Comparison of ENCODE assay signal across 8 mouse cellular contexts in genomic region chr16:37011061-37011921, GRCm38 (mm10). TPM values are rescaled to one million over a fixed set of nuclear protein-coding genes. Genes with fewer than 3 reads are reported as not detected.
A peak's percentile ranks its signal among the peaks of the same experiment; 100 is the strongest.
DNase-seq lines count a peak whose midpoint lies in the region; ATAC-seq and TF ChIP-seq lines count a peak whose summit lies in the region.

Gene Polq, plus strand, starts transcription at chr16:37011786.

- H3K4me3 ChIP-seq in MEL (ENCODE audit: control insufficient read depth in 1 of 2, insufficient read depth in 1 of 2, low read depth in 2 of 2, low read length in 2 of 2) = peak within 1 kb of the TSS; percentile 69 to 97
- H3K4me3 ChIP-seq in cerebellum, adult 2 months (replicated peaks; ENCODE audit: insufficient read depth, low read depth, low read length) = peak within 1 kb of the TSS; percentile 87
- H3K4me3 ChIP-seq in forebrain, postnatal 0 days (ENCODE audit: low read depth, low read length) = peak within 1 kb of the TSS; percentile 59
- H3K4me3 ChIP-seq in lung, embryonic 15.5 days = peak within 1 kb of the TSS; percentile 83

- TF ChIP-seq EP300 in MEL (IDR thresholded peaks at IDR 0.05; ENCODE audit: low read depth in 1 of 2, low read length in 2 of 2) = peak in 1 of 2 experiments; percentile 27; a peak in 1 of 4 replicates

- DNase-seq in MEL (ENCODE audit: low read depth, low spot score) = peak; percentile 96
- peak; percentile 92 for DNase-seq in cerebellum, adult 2 months
- DNase-seq in forebrain, postnatal 0 days = peak; percentile 96
- peak; percentile 94 for DNase-seq in heart, postnatal 4 days
- peak; percentile 89 to 91 for DNase-seq in layer of hippocampus, adult 8-10 months (ENCODE audit: low spot score in 2 of 2)
- DNase-seq in ovary, adult 18-20 months (ENCODE audit: low spot score) = peak; percentile 86
- DNase-seq in thymus, postnatal 0 days (ENCODE audit: low spot score) = peak; percentile 94

- 2% methylated on average over 30 of the region's 30 CpGs for WGBS in cerebellum, adult 2 months
- 4% methylated on average over 30 of the region's 30 CpGs for WGBS in forebrain, postnatal 0 days
- WGBS in lung, embryonic 15.5 days = 5% methylated on average over 30 of the region's 30 CpGs

- H3K4me2 ChIP-seq in forebrain, postnatal 0 days (ENCODE audit: low read depth) = peak within 1 kb of the TSS; percentile 97
- peak within 1 kb of the TSS; percentile 90 for H3K4me2 ChIP-seq in lung, embryonic 15.5 days

- TF ChIP-seq RAD21 in MEL (IDR thresholded peaks at IDR 0.05; ENCODE audit: low read depth, low read length) = no peak

- peak within 1 kb of the TSS; percentile 28 for H3K27ac ChIP-seq in MEL (ENCODE audit: control insufficient read depth, low read depth, low read length)
- no peak within 1 kb of the TSS for H3K27ac ChIP-seq in cerebellum, adult 2 months (ENCODE audit: insufficient read depth, low read length)
- H3K27ac ChIP-seq in forebrain, postnatal 0 days (ENCODE audit: low read depth, low read length) = no peak within 1 kb of the TSS
- H3K27ac ChIP-seq in lung, embryonic 15.5 days = no peak within 1 kb of the TSS

- TF ChIP-seq CTCF in MEL (IDR thresholded peaks at IDR 0.05 in 2 of 3, conservative IDR thresholded peaks at IDR 0.05 in 1 of 3; ENCODE audit: control insufficient read depth in 1 of 3, insufficient read depth in 1 of 3, low read depth in 2 of 3, low read length in 3 of 3, poor library complexity in 1 of 3, severe bottlenecking in 1 of 3) = no peak
- TF ChIP-seq CTCF in cerebellum, adult 2 months (IDR thresholded peaks at IDR 0.05; ENCODE audit: borderline replicate concordance, insufficient read depth, low read depth, low read length) = no peak
- peak; percentile 5; the same call in 1 of the 2 replicates for TF ChIP-seq CTCF in forebrain, postnatal 0 days (IDR thresholded peaks at IDR 0.05; ENCODE audit: low read depth)

- H3K9me3 ChIP-seq in MEL (replicated peaks; ENCODE audit: insufficient read depth, low read length) = no peaks in the 10 kb centered on the region
- H3K9me3 ChIP-seq in forebrain, postnatal 0 days (ENCODE audit: low read length) = no peaks in the 10 kb centered on the region
- H3K9me3 ChIP-seq in lung, embryonic 15.5 days = no peaks in the 10 kb centered on the region

- peaks cover 2 to 11% of the 10 kb centered on the region in 2 experiments; a peak in 3 of 4 replicates for H3K36me3 ChIP-seq in MEL (ENCODE audit: control insufficient read depth in 1 of 2, insufficient read depth in 2 of 2, low read length in 2 of 2)
- no peaks in the 10 kb centered on the region for H3K36me3 ChIP-seq in forebrain, postnatal 0 days (ENCODE audit: insufficient read depth)
- H3K36me3 ChIP-seq in lung, embryonic 15.5 days = no peaks in the 10 kb centered on the region

- ATAC-seq in forebrain, postnatal 0 days = peak; percentile 100
- peak; percentile 99 for ATAC-seq in lung, embryonic 15.5 days (ENCODE audit: borderline replicate concordance, extremely low read depth, low FRiP score, low TSS enrichment)

- peaks cover 16% of the 10 kb centered on the region for H3K79me2 ChIP-seq in MEL (ENCODE audit: control insufficient read depth, insufficient read depth, low read length, poor library complexity)

- no peaks in the 10 kb centered on the region; a peak in 1 of 4 replicates for H3K27me3 ChIP-seq in MEL (ENCODE audit: control insufficient read depth in 1 of 2, insufficient read depth in 2 of 2, low read length in 2 of 2)
- no peaks in the 10 kb centered on the region for H3K27me3 ChIP-seq in cerebellum, adult 2 months (ENCODE audit: control insufficient read depth, insufficient read depth, low read length)
- H3K27me3 ChIP-seq in forebrain, postnatal 0 days (ENCODE audit: insufficient read depth, low read length) = no peaks in the 10 kb centered on the region
- H3K27me3 ChIP-seq in lung, embryonic 15.5 days = no peaks in the 10 kb centered on the region

- peaks cover 0 to 11% of the 10 kb centered on the region in 2 experiments; a peak in 1 of 4 replicates for H3K4me1 ChIP-seq in MEL (ENCODE audit: control insufficient read depth in 1 of 2, insufficient read depth in 2 of 2, low read length in 2 of 2)
- peaks cover 3% of the 10 kb centered on the region; the same call in 1 of the 2 replicates for H3K4me1 ChIP-seq in cerebellum, adult 2 months (ENCODE audit: control insufficient read depth, insufficient read depth, low read length)
- peaks cover 6% of the 10 kb centered on the region; the same call in 1 of the 2 replicates for H3K4me1 ChIP-seq in forebrain, postnatal 0 days (ENCODE audit: insufficient read depth)
- peaks cover 11% of the 10 kb centered on the region; the same call in 1 of the 2 replicates for H3K4me1 ChIP-seq in lung, embryonic 15.5 days

- TF ChIP-seq POLR2A in MEL (IDR thresholded peaks at IDR 0.05; ENCODE audit: control insufficient read depth in 1 of 2, insufficient read depth in 1 of 2, low read depth in 1 of 2, low read length in 2 of 2, poor library complexity in 1 of 2) = peak; percentile 79 to 87
- TF ChIP-seq POLR2A in cerebellum, adult 2 months (IDR thresholded peaks at IDR 0.05; ENCODE audit: borderline replicate concordance, insufficient read depth, low read length) = peak; percentile 61; the same call in 1 of the 2 replicates

- peak within 1 kb of the TSS; percentile 92 for H3K9ac ChIP-seq in MEL (ENCODE audit: control insufficient read depth, low read depth, low read length, poor library complexity, severe bottlenecking)
- H3K9ac ChIP-seq in forebrain, postnatal 0 days = peak within 1 kb of the TSS; percentile 47
- peak within 1 kb of the TSS; percentile 80 for H3K9ac ChIP-seq in lung, embryonic 15.5 days

TF ChIP-seq in MEL, 35 proteins besides CTCF, POLR2A, EP300 and RAD21:
- peak; percentile 77; the same call in 1 of the 2 replicates for TF ChIP-seq KAT2A (conservative IDR thresholded peaks at IDR 0.05; ENCODE audit: low read depth, low read length)
- TF ChIP-seq ZNF384 (IDR thresholded peaks at IDR 0.05; ENCODE audit: low read depth, low read length) = peak; percentile 78
- TF ChIP-seq NELFE (IDR thresholded peaks at IDR 0.05; ENCODE audit: low read depth, low read length) = peak; percentile 75
- peak; percentile 90; the same call in 1 of the 2 replicates for TF ChIP-seq E2F4 (IDR thresholded peaks at IDR 0.05; ENCODE audit: borderline replicate concordance, low read depth, low read length)
- TF ChIP-seq HCFC1 (IDR thresholded peaks at IDR 0.05; ENCODE audit: low read depth, low read length) = peak; percentile 97
- TF ChIP-seq SMC3 (IDR thresholded peaks at IDR 0.05; ENCODE audit: low read depth, low read length) = no peak
- TF ChIP-seq TAL1 (IDR thresholded peaks at IDR 0.05; ENCODE audit: low read length) = no peak
- peak; percentile 60; the same call in 1 of the 2 replicates for TF ChIP-seq GABPA (IDR thresholded peaks at IDR 0.05; ENCODE audit: low read depth, low read length)
- no peak for TF ChIP-seq MYC (IDR thresholded peaks at IDR 0.05; ENCODE audit: low read depth, low read length)
- TF ChIP-seq MEF2A (IDR thresholded peaks at IDR 0.05; ENCODE audit: extremely low read depth, insufficient replicate concordance, low read depth, low read length, poor library complexity, severe bottlenecking) = no peak
- TF ChIP-seq GATA1 (IDR thresholded peaks at IDR 0.05; ENCODE audit: low read depth, low read length) = 0 out of 2 replicates have a peak, but pooled peaks have one; percentile 33
- TF ChIP-seq ZMIZ1 (IDR thresholded peaks at IDR 0.05; ENCODE audit: low read depth, low read length) = no peak
- peak; percentile 56 for TF ChIP-seq ETS1 (IDR thresholded peaks at IDR 0.05; ENCODE audit: low read depth, low read length)
- peak; percentile 99 for TF ChIP-seq SIN3A (IDR thresholded peaks at IDR 0.05; ENCODE audit: low read length)
- peak; percentile 85 for TF ChIP-seq MXI1 (IDR thresholded peaks at IDR 0.05; ENCODE audit: low read depth, low read length)
- peak; percentile 99 for TF ChIP-seq ELF1 (IDR thresholded peaks at IDR 0.05; ENCODE audit: low read depth, low read length)
- TF ChIP-seq TCF12 (IDR thresholded peaks at IDR 0.05; ENCODE audit: low read depth, low read length) = peak; percentile 84
- TF ChIP-seq MYB (IDR thresholded peaks at IDR 0.05; ENCODE audit: low read depth, low read length) = no peak
- TF ChIP-seq JUND (IDR thresholded peaks at IDR 0.05; ENCODE audit: low read depth, low read length) = no peak
- peak; percentile 35; the same call in 1 of the 2 replicates for TF ChIP-seq USF1 (IDR thresholded peaks at IDR 0.05; ENCODE audit: low read depth, low read length)
- no peak for TF ChIP-seq CHD2 (IDR thresholded peaks at IDR 0.05; ENCODE audit: low read length)
- TF ChIP-seq TBP (IDR thresholded peaks at IDR 0.05; ENCODE audit: low read depth, low read length) = peak; percentile 92

RNA-seq across cellular contexts. Expression of gene Polq, which starts in this region (rescaled TPM):
- total RNA-seq in MEL (2012; rRNA removed) = 15.1 and 17.2 TPM in 2 replicates
- 10 to 100 TPM in 1 of 2 experiments, not detected in 1; 13.6 TPM for polyA plus RNA-seq in MEL (2012; ENCODE audit: insufficient read depth in 1 of 2, insufficient read length in 2 of 2, low read depth in 1 of 2, low replicate concordance in 2 of 2, missing spikeins in 1 of 2)
- polyA plus RNA-seq in cerebellum, adult 2 months (2012; rRNA removed) = 0.81 and 0.90 TPM in 2 replicates
- 3.1 and 3.4 TPM in 2 replicates for total RNA-seq in forebrain, postnatal 0 days (2014; rRNA removed)
- polyA plus RNA-seq in forebrain, postnatal 0 days (2015; fragmentation: Nextera tagmentation; extraction: Ambion mirVana) = 0.78 and 1.3 TPM in 2 replicates
- total RNA-seq in heart, postnatal 4 days (2021) = 1 to 10 TPM; 7.0 to 7.4 TPM
- total RNA-seq in layer of hippocampus, adult 8-10 months (2022) = 1 to 10 TPM in 3 of 4 experiments, under 1 TPM in 1; 0.70 to 1.4 (median 1.1) TPM
- 6.7 and 7.6 TPM in 2 replicates for polyA plus RNA-seq in lung, embryonic 15.5 days (2015; fragmentation: Nextera tagmentation; extraction: Ambion mirVana)
- 4.7 and 6.8 TPM in 2 replicates for polyA plus RNA-seq in thymus, postnatal 0 days (2015; fragmentation: Nextera tagmentation; extraction: Ambion mirVana)

Comparison
In these comparisons a context has a peak if more than half of its experiments do, and no peak if none do; other contexts are left out.
1. Peak in DNase-seq and H3K4me3 ChIP-seq in cerebellum, adult 2 months; RNA of the gene not detected or under 1 TPM.